Mouse (Mus musculus): Measurements from ENCODE around the gene Foxn2.

- TF ChIP-seq MYOD1 (IDR thresholded peaks at IDR 0.05; ENCODE audit: control insufficient read depth in 1 of 3, insufficient read length in 2 of 3, low read depth in 2 of 3) (no peak), POLR2A (IDR thresholded peaks at IDR 0.05; ENCODE audit: insufficient read length, low read depth) (no peak), USF1 (IDR thresholded peaks at IDR 0.05; ENCODE audit: low read depth) (no peak), POLR2AphosphoS2 (IDR thresholded peaks at IDR 0.05; ENCODE audit: insufficient read length, low read depth) (no peak), E2F4 (IDR thresholded peaks at IDR 0.05; ENCODE audit: insufficient read depth) (no peak), TCF12 (IDR thresholded peaks at IDR 0.05; ENCODE audit: insufficient read depth, poor library complexity, severe bottlenecking) (no peak), MAX (IDR thresholded peaks at IDR 0.05; ENCODE audit: low read depth) (no peak)
Observed at GRCm38 (mm10) chr17:88405076-88405475, 35.4 kb upstream of the Foxn2 start.
